Mouse (Mus musculus): ENCODE results near the gene Serpini1. TPM values are rescaled to one million over a fixed set of nuclear protein-coding genes. Genes with fewer than 3 reads are reported as not detected.

Gene Serpini1
- polyA plus RNA-seq, 1 experiment from 2014 or later, result 1.4 TPM

- Histone ChIP-seq H3K4me3 (ENCODE audit: control insufficient read depth in 1 of 2, insufficient read depth in 1 of 2, low read depth in 1 of 2, low read length in 2 of 2) (no peak overlapping the region), H3K36me3 (ENCODE audit: control insufficient read depth, insufficient read depth, low read length) (no peaks in the 10 kb centered on the region), H3K4me2 (ENCODE audit: low read length) (no peak overlapping the region), H3K27ac (replicated peaks in 1 of 2; ENCODE audit: control insufficient read depth in 1 of 2, insufficient read depth in 1 of 2, low read depth in 2 of 2, low read length in 2 of 2) (no peak overlapping the region), H3K27me3 (ENCODE audit: control insufficient read depth, insufficient read depth, low read length) (no peaks in the 10 kb centered on the region), H3K9ac (ENCODE audit: low read length) (no peak overlapping the region), H3K9me3 (ENCODE audit: control insufficient read depth, low read length) (no peaks in the 10 kb centered on the region), H3K4me1 (ENCODE audit: control insufficient read depth in 2 of 2, insufficient read depth in 2 of 2, low read length in 2 of 2) (no peaks in the 10 kb centered on the region)
- no peak for ATAC-seq (ENCODE audit: insufficient number of reproducible peaks, insufficient read depth, low FRiP score, low read depth)
- 75% methylated on average over 6 of the region's 6 CpGs for WGBS
Observed at GRCm38 (mm10) chr3:75655578-75656344, 98.4 kb downstream of the Serpini1 start.

DNA sequence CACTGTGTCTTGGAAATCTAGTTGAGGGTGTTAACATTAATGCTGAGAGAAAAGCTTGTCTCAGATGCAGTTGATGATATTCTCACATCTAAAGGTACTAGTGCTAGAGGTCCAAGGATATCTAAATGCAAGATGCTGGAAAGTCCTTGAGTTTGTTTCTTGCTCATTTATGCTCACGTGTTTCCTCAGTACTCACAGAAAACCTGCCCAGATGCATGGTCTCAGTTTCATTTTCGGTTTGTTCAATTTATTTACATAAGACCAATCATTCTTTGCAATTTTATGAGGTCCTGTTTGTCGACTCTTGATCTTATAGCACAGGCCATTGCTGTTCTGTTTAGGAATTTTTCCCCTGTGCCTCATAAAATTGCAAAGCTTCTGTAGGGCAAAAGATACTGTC is 109.6 kb downstream of the Serpini1 start:
- 79% methylated on average over 3 of the region's 3 CpGs for WGBS
- no peak overlapping the region for H3K4me3 ChIP-seq (ENCODE audit: control insufficient read depth in 1 of 2, insufficient read depth in 1 of 2, low read depth in 1 of 2, low read length in 2 of 2)
- no peak for ATAC-seq (ENCODE audit: insufficient number of reproducible peaks, insufficient read depth, low FRiP score, low read depth)

GRCm38 (mm10) chr3:75670425-75670824 is 113.1 kb downstream of the Serpini1 start:
- Histone ChIP-seq H3K4me2 (ENCODE audit: low read length) (no peak overlapping the region), H3K36me3 (ENCODE audit: control insufficient read depth, insufficient read depth, low read length) (no peaks in the 10 kb centered on the region), H3K4me1 (ENCODE audit: control insufficient read depth in 2 of 2, insufficient read depth in 2 of 2, low read length in 2 of 2) (no peaks in the 10 kb centered on the region), H3K27ac (replicated peaks in 1 of 2; ENCODE audit: control insufficient read depth in 1 of 2, insufficient read depth in 1 of 2, low read depth in 2 of 2, low read length in 2 of 2) (no peak overlapping the region), H3K9me3 (ENCODE audit: control insufficient read depth, low read length) (no peaks in the 10 kb centered on the region), H3K27me3 (ENCODE audit: control insufficient read depth, insufficient read depth, low read length) (no peaks in the 10 kb centered on the region), H3K4me3 (ENCODE audit: control insufficient read depth in 1 of 2, insufficient read depth in 1 of 2, low read depth in 1 of 2, low read length in 2 of 2) (no peak overlapping the region), H3K9ac (ENCODE audit: low read length) (no peak overlapping the region)
- ATAC-seq (ENCODE audit: insufficient number of reproducible peaks, insufficient read depth, low FRiP score, low read depth), result no peak
- WGBS, result 52% methylated on average over 1 of the region's 1 CpGs

More for the DNA sequence above, 109.6 kb downstream of the Serpini1 start:
- Histone ChIP-seq H3K4me1 (ENCODE audit: control insufficient read depth in 2 of 2, insufficient read depth in 2 of 2, low read length in 2 of 2) (no peaks in the 10 kb centered on the region), H3K4me2 (ENCODE audit: low read length) (no peak overlapping the region), H3K9ac (ENCODE audit: low read length) (no peak overlapping the region), H3K36me3 (ENCODE audit: control insufficient read depth, insufficient read depth, low read length) (no peaks in the 10 kb centered on the region), H3K27me3 (ENCODE audit: control insufficient read depth, insufficient read depth, low read length) (no peaks in the 10 kb centered on the region), H3K9me3 (ENCODE audit: control insufficient read depth, low read length) (no peaks in the 10 kb centered on the region), H3K27ac (replicated peaks in 1 of 2; ENCODE audit: control insufficient read depth in 1 of 2, insufficient read depth in 1 of 2, low read depth in 2 of 2, low read length in 2 of 2) (no peak overlapping the region)

DNA sequence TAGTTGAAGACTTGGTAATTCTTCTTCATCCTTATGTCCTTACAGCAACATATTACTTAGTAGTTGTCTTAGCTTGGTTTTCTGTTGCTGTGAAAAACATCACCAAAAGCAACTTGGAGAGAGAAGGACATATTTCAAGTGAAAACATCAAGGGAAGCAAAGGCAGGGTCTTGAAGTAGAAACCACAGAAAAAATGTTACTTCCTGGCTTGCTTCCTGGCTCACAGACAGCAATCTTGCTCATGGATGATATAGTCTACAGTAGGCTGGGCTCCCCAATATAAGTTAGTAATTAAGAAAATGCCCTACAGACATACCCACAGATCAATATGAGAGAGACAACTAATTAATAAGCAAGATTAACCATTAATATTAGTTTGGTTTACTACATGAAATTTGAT is 125.5 kb downstream of the Serpini1 start:
- H3K36me3 ChIP-seq (ENCODE audit: control insufficient read depth, insufficient read depth, low read length), result no peaks in the 10 kb centered on the region
- no peaks in the 10 kb centered on the region for H3K9me3 ChIP-seq (ENCODE audit: control insufficient read depth, low read length)
- H3K4me3 ChIP-seq (ENCODE audit: control insufficient read depth in 1 of 2, insufficient read depth in 1 of 2, low read depth in 1 of 2, low read length in 2 of 2), result no peak overlapping the region
- no peaks in the 10 kb centered on the region for H3K4me1 ChIP-seq (ENCODE audit: control insufficient read depth in 2 of 2, insufficient read depth in 2 of 2, low read length in 2 of 2)
- no peak overlapping the region for H3K27ac ChIP-seq (replicated peaks in 1 of 2; ENCODE audit: control insufficient read depth in 1 of 2, insufficient read depth in 1 of 2, low read depth in 2 of 2, low read length in 2 of 2)
- H3K27me3 ChIP-seq (ENCODE audit: control insufficient read depth, insufficient read depth, low read length), result no peaks in the 10 kb centered on the region
- no peak overlapping the region for H3K9ac ChIP-seq (ENCODE audit: low read length)
- no peak for ATAC-seq (ENCODE audit: insufficient number of reproducible peaks, insufficient read depth, low FRiP score, low read depth)
- H3K4me2 ChIP-seq (ENCODE audit: low read length), result no peak overlapping the region

GRCm38 (mm10) chr3:75686775-75687174 is 129.4 kb downstream of the Serpini1 start:
- H3K9ac ChIP-seq (ENCODE audit: low read length), result no peak overlapping the region
- WGBS, result 47% methylated on average over 2 of the region's 2 CpGs
- H3K27me3 ChIP-seq (ENCODE audit: control insufficient read depth, insufficient read depth, low read length), result no peaks in the 10 kb centered on the region
- no peak overlapping the region for H3K4me3 ChIP-seq (ENCODE audit: control insufficient read depth in 1 of 2, insufficient read depth in 1 of 2, low read depth in 1 of 2, low read length in 2 of 2)
- H3K4me1 ChIP-seq (ENCODE audit: control insufficient read depth in 2 of 2, insufficient read depth in 2 of 2, low read length in 2 of 2), result no peaks in the 10 kb centered on the region
- H3K9me3 ChIP-seq (ENCODE audit: control insufficient read depth, low read length), result no peaks in the 10 kb centered on the region
- H3K27ac ChIP-seq (replicated peaks in 1 of 2; ENCODE audit: control insufficient read depth in 1 of 2, insufficient read depth in 1 of 2, low read depth in 2 of 2, low read length in 2 of 2), result no peak overlapping the region
- H3K36me3 ChIP-seq (ENCODE audit: control insufficient read depth, insufficient read depth, low read length), result no peaks in the 10 kb centered on the region
- no peak overlapping the region for H3K4me2 ChIP-seq (ENCODE audit: low read length)
- no peak for ATAC-seq (ENCODE audit: insufficient number of reproducible peaks, insufficient read depth, low FRiP score, low read depth)

- H3K4me3 ChIP-seq (ENCODE audit: control insufficient read depth in 1 of 2, insufficient read depth in 1 of 2, low read depth in 1 of 2, low read length in 2 of 2), result no peak overlapping the region
- no peaks in the 10 kb centered on the region for H3K4me1 ChIP-seq (ENCODE audit: control insufficient read depth in 2 of 2, insufficient read depth in 2 of 2, low read length in 2 of 2)
- ATAC-seq (ENCODE audit: insufficient number of reproducible peaks, insufficient read depth, low FRiP score, low read depth), result no peak
- no peaks in the 10 kb centered on the region for H3K9me3 ChIP-seq (ENCODE audit: control insufficient read depth, low read length)
- H3K36me3 ChIP-seq (ENCODE audit: control insufficient read depth, insufficient read depth, low read length), result no peaks in the 10 kb centered on the region
- H3K9ac ChIP-seq (ENCODE audit: low read length), result no peak overlapping the region
- 61% methylated on average over 3 of the region's 3 CpGs for WGBS
- H3K27ac ChIP-seq (replicated peaks in 1 of 2; ENCODE audit: control insufficient read depth in 1 of 2, insufficient read depth in 1 of 2, low read depth in 2 of 2, low read length in 2 of 2), result no peak overlapping the region
- no peak overlapping the region for H3K4me2 ChIP-seq (ENCODE audit: low read length)
- H3K27me3 ChIP-seq (ENCODE audit: control insufficient read depth, insufficient read depth, low read length), result no peaks in the 10 kb centered on the region
Observed at GRCm38 (mm10) chr3:75687187-75687825, 130.0 kb downstream of the Serpini1 start.

DNA sequence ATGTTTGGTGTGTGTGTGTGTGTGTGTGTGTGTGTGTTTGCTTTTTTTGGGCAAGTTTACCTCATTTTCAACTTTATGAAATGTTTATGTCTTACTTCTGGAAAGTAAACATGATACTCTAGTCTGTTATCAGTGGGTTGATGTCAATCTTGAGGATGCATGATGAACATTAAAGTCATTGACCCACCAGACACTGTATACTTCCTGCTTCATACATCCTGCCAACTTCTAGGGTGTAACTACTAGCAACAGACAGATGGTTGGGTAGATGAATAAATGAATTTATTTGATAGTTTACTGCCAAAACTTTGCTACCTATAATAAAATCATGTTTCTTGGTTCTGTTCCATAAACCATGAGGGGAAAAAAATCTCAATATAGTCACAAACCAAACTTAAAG is 133.0 kb downstream of the Serpini1 start:
- Histone ChIP-seq H3K4me1 (ENCODE audit: control insufficient read depth in 2 of 2, insufficient read depth in 2 of 2, low read length in 2 of 2) (no peaks in the 10 kb centered on the region), H3K27ac (replicated peaks in 1 of 2; ENCODE audit: control insufficient read depth in 1 of 2, insufficient read depth in 1 of 2, low read depth in 2 of 2, low read length in 2 of 2) (no peak overlapping the region), H3K4me2 (ENCODE audit: low read length) (no peak overlapping the region), H3K4me3 (ENCODE audit: control insufficient read depth in 1 of 2, insufficient read depth in 1 of 2, low read depth in 1 of 2, low read length in 2 of 2) (no peak overlapping the region), H3K36me3 (ENCODE audit: control insufficient read depth, insufficient read depth, low read length) (no peaks in the 10 kb centered on the region), H3K27me3 (ENCODE audit: control insufficient read depth, insufficient read depth, low read length) (no peaks in the 10 kb centered on the region), H3K9ac (ENCODE audit: low read length) (no peak overlapping the region), H3K9me3 (ENCODE audit: control insufficient read depth, low read length) (no peaks in the 10 kb centered on the region)
- no peak for ATAC-seq (ENCODE audit: insufficient number of reproducible peaks, insufficient read depth, low FRiP score, low read depth)

Measured in heart, embryonic 14.5 days (tissue).